Mouse (Mus musculus): ENCODE results near the gene Lrmda. TPM values are rescaled to one million over a fixed set of nuclear protein-coding genes. Genes with fewer than 3 reads are reported as not detected.

The Lrmda gene
- total and polyA plus RNA-seq, 3 experiments: 5.1 to 5.9 TPM; not detected in 1

DNA sequence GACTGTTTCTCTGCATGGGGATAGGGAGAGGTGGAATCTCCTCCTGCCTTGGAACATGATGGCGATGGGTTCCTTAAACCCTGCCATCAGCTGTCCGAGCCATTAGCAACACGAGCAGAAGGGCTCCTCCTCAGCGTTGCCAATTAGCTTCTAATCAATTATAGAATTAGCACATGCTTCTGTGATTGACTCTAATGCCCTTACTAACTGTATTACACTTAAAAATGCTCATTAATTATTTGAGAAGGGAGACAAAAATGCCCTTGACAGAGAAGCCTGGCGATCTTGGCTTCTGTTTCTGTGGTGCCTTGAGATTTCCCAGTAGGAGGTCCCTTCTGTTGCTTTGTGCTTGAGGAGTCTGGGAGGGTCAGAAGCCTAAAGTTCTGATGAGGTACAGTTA, 579.1 kb downstream of the Lrmda start:
- Histone ChIP-seq H3K36me3 (ENCODE audit: control insufficient read depth in 1 of 2, insufficient read depth in 2 of 2, low read length in 2 of 2) (peaks cover 0 to 2% of the 10 kb centered on the region in 2 experiments; a peak in 2 of 4 replicates), H3K79me2 (ENCODE audit: control insufficient read depth, insufficient read depth, low read length, poor library complexity) (no peaks in the 10 kb centered on the region), H3K27me3 (ENCODE audit: control insufficient read depth in 1 of 2, insufficient read depth in 2 of 2, low read length in 2 of 2) (no peaks in the 10 kb centered on the region), H3K9me3 (replicated peaks; ENCODE audit: insufficient read depth, low read length) (no peaks in the 10 kb centered on the region), H3K4me3 (ENCODE audit: control insufficient read depth in 1 of 2, insufficient read depth in 1 of 2, low read depth in 2 of 2, low read length in 2 of 2) (no peak overlapping the region), H3K27ac (ENCODE audit: control insufficient read depth, low read depth, low read length) (no peak overlapping the region), H3K9ac (ENCODE audit: control insufficient read depth, low read depth, low read length, poor library complexity, severe bottlenecking) (no peak overlapping the region), H3K4me1 (ENCODE audit: control insufficient read depth in 1 of 2, insufficient read depth in 2 of 2, low read length in 2 of 2) (no peaks in the 10 kb centered on the region)
- no peak for DNase-seq (ENCODE audit: low read depth, low spot score)
- no peak for TF ChIP-seq MEF2A (IDR thresholded peaks at IDR 0.05; ENCODE audit: extremely low read depth, insufficient replicate concordance, low read depth, low read length, poor library complexity, severe bottlenecking)
- TF ChIP-seq MAFK (IDR thresholded peaks at IDR 0.05; ENCODE audit: borderline replicate concordance, low read depth, low read length): no peak
- TF ChIP-seq POLR2AphosphoS5 (IDR thresholded peaks at IDR 0.05; ENCODE audit: borderline replicate concordance, low read depth, low read length): no peak

- Histone ChIP-seq H3K79me2 (ENCODE audit: control insufficient read depth, insufficient read depth, low read length, poor library complexity) (no peaks in the 10 kb centered on the region), H3K9ac (ENCODE audit: control insufficient read depth, low read depth, low read length, poor library complexity, severe bottlenecking) (no peak overlapping the region), H3K36me3 (ENCODE audit: control insufficient read depth in 1 of 2, insufficient read depth in 2 of 2, low read length in 2 of 2) (peaks cover 0 to 2% of the 10 kb centered on the region in 2 experiments; a peak in 2 of 4 replicates), H3K27me3 (ENCODE audit: control insufficient read depth in 1 of 2, insufficient read depth in 2 of 2, low read length in 2 of 2) (no peaks in the 10 kb centered on the region), H3K9me3 (replicated peaks; ENCODE audit: insufficient read depth, low read length) (no peaks in the 10 kb centered on the region), H3K4me3 (ENCODE audit: control insufficient read depth in 1 of 2, insufficient read depth in 1 of 2, low read depth in 2 of 2, low read length in 2 of 2) (no peak overlapping the region), H3K27ac (ENCODE audit: control insufficient read depth, low read depth, low read length) (no peak overlapping the region), H3K4me1 (ENCODE audit: control insufficient read depth in 1 of 2, insufficient read depth in 2 of 2, low read length in 2 of 2) (no peaks in the 10 kb centered on the region)
- TF ChIP-seq ELF1 (IDR thresholded peaks at IDR 0.05; ENCODE audit: low read depth, low read length) (no peak), POLR2AphosphoS2 (IDR thresholded peaks at IDR 0.05; ENCODE audit: low read length) (no peak), ZMIZ1 (IDR thresholded peaks at IDR 0.05; ENCODE audit: low read depth, low read length) (no peak), CTCF (IDR thresholded peaks at IDR 0.05 in 2 of 3, conservative IDR thresholded peaks at IDR 0.05 in 1 of 3; ENCODE audit: control insufficient read depth in 1 of 3, insufficient read depth in 1 of 3, low read depth in 2 of 3, low read length in 3 of 3, poor library complexity in 1 of 3, severe bottlenecking in 1 of 3) (no peak)
- DNase-seq (ENCODE audit: low read depth, low spot score): no peak
Observed at GRCm38 (mm10) chr14:22600166-22600565, 580.7 kb downstream of the Lrmda start.

DNA sequence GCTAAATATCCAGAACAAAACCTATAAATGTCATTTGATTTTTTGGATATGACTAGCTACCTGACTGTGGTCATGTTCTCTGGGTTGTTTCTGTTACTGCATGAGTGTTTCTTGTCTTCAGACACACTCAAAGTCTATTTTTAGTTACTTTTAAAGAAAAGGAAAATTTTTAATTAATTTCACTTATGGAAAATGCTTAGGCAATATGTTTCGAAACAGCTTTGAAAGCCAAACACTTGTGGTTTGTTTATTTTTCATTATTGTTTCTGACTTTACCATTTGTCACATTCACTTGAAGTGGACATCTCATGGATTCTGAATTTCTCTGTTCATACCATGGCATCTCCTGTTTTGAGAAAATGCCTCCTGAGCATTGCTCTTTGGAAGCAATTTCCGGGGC, 582.8 kb downstream of the Lrmda start:
- Histone ChIP-seq H3K9me3 (replicated peaks; ENCODE audit: insufficient read depth, low read length) (no peaks in the 10 kb centered on the region), H3K36me3 (ENCODE audit: control insufficient read depth in 1 of 2, insufficient read depth in 2 of 2, low read length in 2 of 2) (peaks cover 0 to 2% of the 10 kb centered on the region in 2 experiments; a peak in 2 of 4 replicates), H3K4me1 (ENCODE audit: control insufficient read depth in 1 of 2, insufficient read depth in 2 of 2, low read length in 2 of 2) (no peaks in the 10 kb centered on the region), H3K79me2 (ENCODE audit: control insufficient read depth, insufficient read depth, low read length, poor library complexity) (no peaks in the 10 kb centered on the region), H3K27ac (ENCODE audit: control insufficient read depth, low read depth, low read length) (no peak overlapping the region), H3K27me3 (ENCODE audit: control insufficient read depth in 1 of 2, insufficient read depth in 2 of 2, low read length in 2 of 2) (no peaks in the 10 kb centered on the region), H3K4me3 (ENCODE audit: control insufficient read depth in 1 of 2, insufficient read depth in 1 of 2, low read depth in 2 of 2, low read length in 2 of 2) (no peak overlapping the region), H3K9ac (ENCODE audit: control insufficient read depth, low read depth, low read length, poor library complexity, severe bottlenecking) (no peak overlapping the region)
- TF ChIP-seq ETS1 (IDR thresholded peaks at IDR 0.05; ENCODE audit: low read depth, low read length): no peak
- DNase-seq (ENCODE audit: low read depth, low spot score): no peak

DNA sequence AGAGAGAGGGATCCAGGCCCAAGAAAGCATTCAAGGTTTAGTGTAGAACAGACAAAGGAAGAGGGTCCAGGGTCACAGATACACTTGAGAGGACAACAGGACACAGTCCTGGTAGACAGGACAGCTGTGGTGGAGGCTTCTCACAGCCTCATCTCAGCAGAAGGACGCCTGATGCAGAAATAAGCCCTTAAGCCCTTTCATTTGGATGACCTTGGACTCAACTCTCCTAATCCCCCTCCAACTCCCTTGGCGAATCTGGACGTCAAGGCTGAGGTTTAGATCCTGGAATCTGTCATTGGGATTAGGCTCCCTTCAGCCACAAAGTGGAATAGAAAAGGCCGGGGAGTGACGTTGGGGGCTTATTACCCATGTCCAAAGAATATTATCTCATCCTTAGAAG, 589.1 kb downstream of the Lrmda start:
- no peaks in the 10 kb centered on the region for H3K79me2 ChIP-seq (ENCODE audit: control insufficient read depth, insufficient read depth, low read length, poor library complexity)
- H3K4me1 ChIP-seq (ENCODE audit: control insufficient read depth in 1 of 2, insufficient read depth in 2 of 2, low read length in 2 of 2): no peaks in the 10 kb centered on the region
- no peaks in the 10 kb centered on the region for H3K9me3 ChIP-seq (replicated peaks; ENCODE audit: insufficient read depth, low read length)
- no peaks in the 10 kb centered on the region for H3K27me3 ChIP-seq (ENCODE audit: control insufficient read depth in 1 of 2, insufficient read depth in 2 of 2, low read length in 2 of 2)
- TF ChIP-seq HCFC1 (IDR thresholded peaks at IDR 0.05; ENCODE audit: low read depth, low read length) (no peak), TBP (IDR thresholded peaks at IDR 0.05; ENCODE audit: low read depth, low read length) (no peak), RAD21 (IDR thresholded peaks at IDR 0.05; ENCODE audit: low read depth, low read length) (no peak), ETS1 (IDR thresholded peaks at IDR 0.05; ENCODE audit: low read depth, low read length) (no peak), POLR2AphosphoS5 (IDR thresholded peaks at IDR 0.05; ENCODE audit: borderline replicate concordance, low read depth, low read length) (no peak), CHD1 (IDR thresholded peaks at IDR 0.05; ENCODE audit: low read depth, low read length) (no peak), NRF1 (IDR thresholded peaks at IDR 0.05; ENCODE audit: insufficient read depth, low read depth, low read length, poor library complexity, severe bottlenecking) (no peak), MXI1 (IDR thresholded peaks at IDR 0.05; ENCODE audit: low read depth, low read length) (no peak), GATA1 (IDR thresholded peaks at IDR 0.05; ENCODE audit: low read depth, low read length) (no peak), SIN3A (IDR thresholded peaks at IDR 0.05; ENCODE audit: low read length) (no peak), ELF1 (IDR thresholded peaks at IDR 0.05; ENCODE audit: low read depth, low read length) (no peak), ZKSCAN1 (IDR thresholded peaks at IDR 0.05; ENCODE audit: low read depth, low read length) (no peak), TCF12 (IDR thresholded peaks at IDR 0.05; ENCODE audit: low read depth, low read length) (no peak)
- no peak overlapping the region for H3K9ac ChIP-seq (ENCODE audit: control insufficient read depth, low read depth, low read length, poor library complexity, severe bottlenecking)
- no peak overlapping the region for H3K4me3 ChIP-seq (ENCODE audit: control insufficient read depth in 1 of 2, insufficient read depth in 1 of 2, low read depth in 2 of 2, low read length in 2 of 2)
- H3K36me3 ChIP-seq (ENCODE audit: control insufficient read depth in 1 of 2, insufficient read depth in 2 of 2, low read length in 2 of 2): no peaks in the 10 kb centered on the region; a peak in 1 of 4 replicates
- DNase-seq (ENCODE audit: low read depth, low spot score): no peak
- H3K27ac ChIP-seq (ENCODE audit: control insufficient read depth, low read depth, low read length): no peak overlapping the region
